Mouse (Mus musculus): Measurements from ENCODE around the gene Ano6.

- no peak for TF ChIP-seq CTCF (IDR thresholded peaks at IDR 0.05; ENCODE audit: extremely low read depth, insufficient read depth, insufficient read length, insufficient replicate concordance)
- no peak for TF ChIP-seq POLR2A (IDR thresholded peaks at IDR 0.05; ENCODE audit: low read depth, low read length)
These were observed 182.0 kb downstream of the Ano6 start for GRCm38 (mm10) chr15:95972621-95973020.

Data from spleen, adult 2 months (tissue).